Mouse (Mus musculus): ENCODE results near the gene Ptchd4. TPM values are rescaled to one million over a fixed set of nuclear protein-coding genes. Genes with fewer than 3 reads are reported as not detected.

Ptchd4 gene
- polyA plus RNA-seq, 1 experiment = 0.04 TPM

- no peaks in the 10 kb centered on the region for H3K79me3 ChIP-seq (ENCODE audit: low read depth)
- H3K79me2 ChIP-seq (ENCODE audit: control insufficient read depth, insufficient read depth) = no peaks in the 10 kb centered on the region
- H3K4me3 ChIP-seq (ENCODE audit: insufficient read depth, poor library complexity, severe bottlenecking) = no peak overlapping the region
- H3K36me3 ChIP-seq (ENCODE audit: control insufficient read depth, insufficient read depth) = no peaks in the 10 kb centered on the region
- no peak overlapping the region for H3ac ChIP-seq (ENCODE audit: control insufficient read depth, insufficient read length, low read depth)
- TF ChIP-seq CTCF (IDR thresholded peaks at IDR 0.05; ENCODE audit: control insufficient read depth, insufficient read depth, insufficient read length) (no peak), CEBPB (IDR thresholded peaks at IDR 0.05; ENCODE audit: low read depth) (no peak), USF1 (IDR thresholded peaks at IDR 0.05; ENCODE audit: low read depth) (no peak), MAX (IDR thresholded peaks at IDR 0.05) (no peak), MYOD1 (IDR thresholded peaks at IDR 0.05; ENCODE audit: control insufficient read depth, insufficient read length, low read depth) (no peak), FOSL1 (IDR thresholded peaks at IDR 0.05; ENCODE audit: insufficient read depth, low read length, poor library complexity, severe bottlenecking) (no peak), MYOG (IDR thresholded peaks at IDR 0.05; ENCODE audit: control insufficient read depth, extremely low read depth, insufficient read length) (no peak)
- H3K27me3 ChIP-seq (ENCODE audit: control insufficient read depth, insufficient read depth, insufficient read length) = no peaks in the 10 kb centered on the region
Measured at GRCm38 (mm10) chr17:42291793-42292192, 24.0 kb upstream of the Ptchd4 start.

- no peaks in the 10 kb centered on the region for H3K36me3 ChIP-seq (ENCODE audit: control insufficient read depth, insufficient read depth)
- no peak overlapping the region for H3K4me3 ChIP-seq (ENCODE audit: insufficient read depth, poor library complexity, severe bottlenecking)
- TF ChIP-seq MAX (IDR thresholded peaks at IDR 0.05) = no peak
- no peak for TF ChIP-seq CEBPB (IDR thresholded peaks at IDR 0.05; ENCODE audit: low read depth)
- TF ChIP-seq CTCF (IDR thresholded peaks at IDR 0.05; ENCODE audit: control insufficient read depth, insufficient read depth, insufficient read length) = no peak
- no peak for TF ChIP-seq FOSL1 (IDR thresholded peaks at IDR 0.05; ENCODE audit: insufficient read depth, low read length, poor library complexity, severe bottlenecking)
- no peak for TF ChIP-seq MYOG (IDR thresholded peaks at IDR 0.05; ENCODE audit: control insufficient read depth, extremely low read depth, insufficient read length)
- no peak for TF ChIP-seq USF1 (IDR thresholded peaks at IDR 0.05; ENCODE audit: low read depth)
- no peak for TF ChIP-seq MYOD1 (IDR thresholded peaks at IDR 0.05; ENCODE audit: control insufficient read depth, insufficient read length, low read depth)
- no peaks in the 10 kb centered on the region for H3K79me2 ChIP-seq (ENCODE audit: control insufficient read depth, insufficient read depth)
- no peaks in the 10 kb centered on the region for H3K27me3 ChIP-seq (ENCODE audit: control insufficient read depth, insufficient read depth, insufficient read length)
- no peak overlapping the region for H3ac ChIP-seq (ENCODE audit: control insufficient read depth, insufficient read length, low read depth)
- no peaks in the 10 kb centered on the region for H3K79me3 ChIP-seq (ENCODE audit: low read depth)
Measured at GRCm38 (mm10) chr17:42297986-42298385, 17.8 kb upstream of the Ptchd4 start.

- H3ac ChIP-seq (ENCODE audit: control insufficient read depth, insufficient read length, low read depth) = no peak overlapping the region
- H3K79me3 ChIP-seq (ENCODE audit: low read depth) = no peaks in the 10 kb centered on the region
- no peak overlapping the region for H3K4me3 ChIP-seq (ENCODE audit: insufficient read depth, poor library complexity, severe bottlenecking)
- no peaks in the 10 kb centered on the region for H3K79me2 ChIP-seq (ENCODE audit: control insufficient read depth, insufficient read depth)
- H3K27me3 ChIP-seq (ENCODE audit: control insufficient read depth, insufficient read depth, insufficient read length) = no peaks in the 10 kb centered on the region
- no peaks in the 10 kb centered on the region for H3K36me3 ChIP-seq (ENCODE audit: control insufficient read depth, insufficient read depth)
- TF ChIP-seq FOSL1 (IDR thresholded peaks at IDR 0.05; ENCODE audit: insufficient read depth, low read length, poor library complexity, severe bottlenecking) = no peak
- TF ChIP-seq MAX (IDR thresholded peaks at IDR 0.05) = no peak
- TF ChIP-seq USF1 (IDR thresholded peaks at IDR 0.05; ENCODE audit: low read depth) = no peak
- no peak for TF ChIP-seq MYOG (IDR thresholded peaks at IDR 0.05; ENCODE audit: control insufficient read depth, extremely low read depth, insufficient read length)
- no peak for TF ChIP-seq CEBPB (IDR thresholded peaks at IDR 0.05; ENCODE audit: low read depth)
- TF ChIP-seq MYOD1 (IDR thresholded peaks at IDR 0.05; ENCODE audit: control insufficient read depth, insufficient read length, low read depth) = no peak
- TF ChIP-seq CTCF (IDR thresholded peaks at IDR 0.05; ENCODE audit: control insufficient read depth, insufficient read depth, insufficient read length) = no peak
Measured at GRCm38 (mm10) chr17:42299681-42300080, 16.1 kb upstream of the Ptchd4 start.

- H3K27me3 ChIP-seq (ENCODE audit: control insufficient read depth, insufficient read depth, insufficient read length) = no peaks in the 10 kb centered on the region
- H3K79me2 ChIP-seq (ENCODE audit: control insufficient read depth, insufficient read depth) = no peaks in the 10 kb centered on the region
- H3ac ChIP-seq (ENCODE audit: control insufficient read depth, insufficient read length, low read depth) = no peak overlapping the region
- TF ChIP-seq MYOG (IDR thresholded peaks at IDR 0.05; ENCODE audit: control insufficient read depth, extremely low read depth, insufficient read length) = no peak
- no peak for TF ChIP-seq CEBPB (IDR thresholded peaks at IDR 0.05; ENCODE audit: low read depth)
- H3K36me3 ChIP-seq (ENCODE audit: control insufficient read depth, insufficient read depth) = no peaks in the 10 kb centered on the region
- no peaks in the 10 kb centered on the region for H3K79me3 ChIP-seq (ENCODE audit: low read depth)
- no peak overlapping the region for H3K4me3 ChIP-seq (ENCODE audit: insufficient read depth, poor library complexity, severe bottlenecking)
Measured at GRCm38 (mm10) chr17:42303062-42303577, 12.6 kb upstream of the Ptchd4 start.

- Histone ChIP-seq H3K79me3 (ENCODE audit: low read depth) (no peaks in the 10 kb centered on the region), H3K36me3 (ENCODE audit: control insufficient read depth, insufficient read depth) (no peaks in the 10 kb centered on the region), H3K4me3 (ENCODE audit: insufficient read depth, poor library complexity, severe bottlenecking) (no peak overlapping the region), H3K27me3 (ENCODE audit: control insufficient read depth, insufficient read depth, insufficient read length) (no peaks in the 10 kb centered on the region), H3ac (ENCODE audit: control insufficient read depth, insufficient read length, low read depth) (no peak overlapping the region), H3K79me2 (ENCODE audit: control insufficient read depth, insufficient read depth) (no peaks in the 10 kb centered on the region)
- TF ChIP-seq MYOG (IDR thresholded peaks at IDR 0.05; ENCODE audit: control insufficient read depth, extremely low read depth, insufficient read length) (no peak), CTCF (IDR thresholded peaks at IDR 0.05; ENCODE audit: control insufficient read depth, insufficient read depth, insufficient read length) (no peak), USF1 (IDR thresholded peaks at IDR 0.05; ENCODE audit: low read depth) (no peak), MAX (IDR thresholded peaks at IDR 0.05) (no peak), MYOD1 (IDR thresholded peaks at IDR 0.05; ENCODE audit: control insufficient read depth, insufficient read length, low read depth) (no peak)
Measured at GRCm38 (mm10) chr17:42304262-42304661, 11.5 kb upstream of the Ptchd4 start.

GRCm38 (mm10) chr17:42307001-42307400 is 8.7 kb upstream of the Ptchd4 start:
- Histone ChIP-seq H3K79me2 (ENCODE audit: control insufficient read depth, insufficient read depth) (no peaks in the 10 kb centered on the region), H3K4me3 (ENCODE audit: insufficient read depth, poor library complexity, severe bottlenecking) (no peak overlapping the region), H3K79me3 (ENCODE audit: low read depth) (no peaks in the 10 kb centered on the region), H3K27me3 (ENCODE audit: control insufficient read depth, insufficient read depth, insufficient read length) (no peaks in the 10 kb centered on the region), H3K36me3 (ENCODE audit: control insufficient read depth, insufficient read depth) (no peaks in the 10 kb centered on the region), H3ac (ENCODE audit: control insufficient read depth, insufficient read length, low read depth) (no peak overlapping the region)
- TF ChIP-seq MAX (IDR thresholded peaks at IDR 0.05) = no peak
- no peak for TF ChIP-seq MYOD1 (IDR thresholded peaks at IDR 0.05; ENCODE audit: control insufficient read depth, insufficient read length, low read depth)
- TF ChIP-seq MYOG (IDR thresholded peaks at IDR 0.05; ENCODE audit: control insufficient read depth, extremely low read depth, insufficient read length) = no peak
- no peak for TF ChIP-seq USF1 (IDR thresholded peaks at IDR 0.05; ENCODE audit: low read depth)
- TF ChIP-seq FOSL1 (IDR thresholded peaks at IDR 0.05; ENCODE audit: insufficient read depth, low read length, poor library complexity, severe bottlenecking) = no peak
- TF ChIP-seq CTCF (IDR thresholded peaks at IDR 0.05; ENCODE audit: control insufficient read depth, insufficient read depth, insufficient read length) = no peak
- TF ChIP-seq CEBPB (IDR thresholded peaks at IDR 0.05; ENCODE audit: low read depth) = no peak
